Mouse (Mus musculus): ENCODE measurements around the gene Erp27. TPM values are rescaled to one million over a fixed set of nuclear protein-coding genes. Genes with fewer than 3 reads are reported as not detected.

The Erp27 gene
- polyA plus RNA-seq, 1 experiment from 2014 or later = not detected

GRCm38 (mm10) chr6:136906283-136906936 lies 15.6 kb downstream of the Erp27 start:
- Histone ChIP-seq H3K27me3 (ENCODE audit: control insufficient read depth, insufficient read depth, low read length) (no peaks in the 10 kb centered on the region), H3K4me2 (ENCODE audit: low read length) (no peak overlapping the region), H3K9me3 (ENCODE audit: control insufficient read depth, low read length) (no peaks in the 10 kb centered on the region), H3K36me3 (ENCODE audit: control insufficient read depth, insufficient read depth, low read length) (no peaks in the 10 kb centered on the region), H3K4me3 (replicated peaks; ENCODE audit: low read depth, low read length) (no peak overlapping the region), H3K4me1 (ENCODE audit: control insufficient read depth, insufficient read depth, low read length) (no peaks in the 10 kb centered on the region), H3K27ac (replicated peaks; ENCODE audit: low read depth, low read length) (no peak overlapping the region), H3K9ac (replicated peaks; ENCODE audit: low read length) (no peak overlapping the region)
- ATAC-seq (ENCODE audit: low FRiP score, low TSS enrichment) (no peak), DNase-seq (no peak)
- 94% methylated on average over 19 of the region's 19 CpGs for WGBS

GRCm38 (mm10) chr6:136903885-136904470 lies 18.0 kb downstream of the Erp27 start:
- no peak for DNase-seq
- no peak overlapping the region for H3K9ac ChIP-seq (replicated peaks; ENCODE audit: low read length)
- ATAC-seq (ENCODE audit: low FRiP score, low TSS enrichment) = no peak
- H3K27me3 ChIP-seq (ENCODE audit: control insufficient read depth, insufficient read depth, low read length) = no peaks in the 10 kb centered on the region
- H3K4me2 ChIP-seq (ENCODE audit: low read length) = no peak overlapping the region
- no peaks in the 10 kb centered on the region for H3K4me1 ChIP-seq (ENCODE audit: control insufficient read depth, insufficient read depth, low read length)
- no peak overlapping the region for H3K4me3 ChIP-seq (replicated peaks; ENCODE audit: low read depth, low read length)
- no peak overlapping the region for H3K27ac ChIP-seq (replicated peaks; ENCODE audit: low read depth, low read length)
- no peaks in the 10 kb centered on the region for H3K9me3 ChIP-seq (ENCODE audit: control insufficient read depth, low read length)
- H3K36me3 ChIP-seq (ENCODE audit: control insufficient read depth, insufficient read depth, low read length) = no peaks in the 10 kb centered on the region
- WGBS = 67% methylated on average over 8 of the region's 8 CpGs

GRCm38 (mm10) chr6:136902527-136902926 lies 19.5 kb downstream of the Erp27 start:
- H3K36me3 ChIP-seq (ENCODE audit: control insufficient read depth, insufficient read depth, low read length) = no peaks in the 10 kb centered on the region
- no peaks in the 10 kb centered on the region for H3K9me3 ChIP-seq (ENCODE audit: control insufficient read depth, low read length)
- H3K4me3 ChIP-seq (replicated peaks; ENCODE audit: low read depth, low read length) = no peak overlapping the region
- no peak overlapping the region for H3K9ac ChIP-seq (replicated peaks; ENCODE audit: low read length)
- DNase-seq = no peak
- ATAC-seq (ENCODE audit: low FRiP score, low TSS enrichment) = no peak
- H3K27me3 ChIP-seq (ENCODE audit: control insufficient read depth, insufficient read depth, low read length) = no peaks in the 10 kb centered on the region
- H3K4me1 ChIP-seq (ENCODE audit: control insufficient read depth, insufficient read depth, low read length) = no peaks in the 10 kb centered on the region
- H3K4me2 ChIP-seq (ENCODE audit: low read length) = no peak overlapping the region
- H3K27ac ChIP-seq (replicated peaks; ENCODE audit: low read depth, low read length) = no peak overlapping the region
- 87% methylated on average over 9 of the region's 9 CpGs for WGBS

- no peaks in the 10 kb centered on the region for H3K27me3 ChIP-seq (ENCODE audit: control insufficient read depth, insufficient read depth, low read length)
- no peak overlapping the region for H3K9ac ChIP-seq (replicated peaks; ENCODE audit: low read length)
- DNase-seq (no peak), ATAC-seq (ENCODE audit: low FRiP score, low TSS enrichment) (no peak)
- H3K36me3 ChIP-seq (ENCODE audit: control insufficient read depth, insufficient read depth, low read length) = no peaks in the 10 kb centered on the region
- H3K4me1 ChIP-seq (ENCODE audit: control insufficient read depth, insufficient read depth, low read length) = no peaks in the 10 kb centered on the region
- H3K4me3 ChIP-seq (replicated peaks; ENCODE audit: low read depth, low read length) = no peak overlapping the region
- H3K27ac ChIP-seq (replicated peaks; ENCODE audit: low read depth, low read length) = no peak overlapping the region
- WGBS = 85% methylated on average over 2 of the region's 2 CpGs
- no peaks in the 10 kb centered on the region for H3K9me3 ChIP-seq (ENCODE audit: control insufficient read depth, low read length)
- no peak overlapping the region for H3K4me2 ChIP-seq (ENCODE audit: low read length)
Measured at GRCm38 (mm10) chr6:136901010-136901409, 21.0 kb downstream of the Erp27 start.

- no peak overlapping the region for H3K4me3 ChIP-seq (replicated peaks; ENCODE audit: low read depth, low read length)
- no peak for DNase-seq
- no peaks in the 10 kb centered on the region for H3K9me3 ChIP-seq (ENCODE audit: control insufficient read depth, low read length)
- no peaks in the 10 kb centered on the region for H3K27me3 ChIP-seq (ENCODE audit: control insufficient read depth, insufficient read depth, low read length)
- WGBS = 85% methylated on average over 4 of the region's 4 CpGs
- no peak overlapping the region for H3K4me2 ChIP-seq (ENCODE audit: low read length)
- no peak overlapping the region for H3K27ac ChIP-seq (replicated peaks; ENCODE audit: low read depth, low read length)
- no peak for ATAC-seq (ENCODE audit: low FRiP score, low TSS enrichment)
- H3K36me3 ChIP-seq (ENCODE audit: control insufficient read depth, insufficient read depth, low read length) = no peaks in the 10 kb centered on the region
- H3K4me1 ChIP-seq (ENCODE audit: control insufficient read depth, insufficient read depth, low read length) = no peaks in the 10 kb centered on the region
- no peak overlapping the region for H3K9ac ChIP-seq (replicated peaks; ENCODE audit: low read length)
Measured at GRCm38 (mm10) chr6:136900369-136901009, 21.5 kb downstream of the Erp27 start.

GRCm38 (mm10) chr6:136898954-136899353 lies 23.0 kb downstream of the Erp27 start:
- no peak for ATAC-seq (ENCODE audit: low FRiP score, low TSS enrichment)
- Histone ChIP-seq H3K27me3 (ENCODE audit: control insufficient read depth, insufficient read depth, low read length) (no peaks in the 10 kb centered on the region), H3K4me1 (ENCODE audit: control insufficient read depth, insufficient read depth, low read length) (no peaks in the 10 kb centered on the region), H3K4me3 (replicated peaks; ENCODE audit: low read depth, low read length) (no peak overlapping the region), H3K36me3 (ENCODE audit: control insufficient read depth, insufficient read depth, low read length) (no peaks in the 10 kb centered on the region), H3K9me3 (ENCODE audit: control insufficient read depth, low read length) (no peaks in the 10 kb centered on the region), H3K27ac (replicated peaks; ENCODE audit: low read depth, low read length) (no peak overlapping the region), H3K9ac (replicated peaks; ENCODE audit: low read length) (no peak overlapping the region), H3K4me2 (ENCODE audit: low read length) (no peak overlapping the region)
- DNase-seq = no peak
- WGBS = 85% methylated on average over 2 of the region's 2 CpGs

- Histone ChIP-seq H3K27me3 (ENCODE audit: control insufficient read depth, insufficient read depth, low read length) (no peaks in the 10 kb centered on the region), H3K27ac (replicated peaks; ENCODE audit: low read depth, low read length) (no peak overlapping the region), H3K4me3 (replicated peaks; ENCODE audit: low read depth, low read length) (no peak overlapping the region), H3K36me3 (ENCODE audit: control insufficient read depth, insufficient read depth, low read length) (no peaks in the 10 kb centered on the region), H3K4me1 (ENCODE audit: control insufficient read depth, insufficient read depth, low read length) (no peaks in the 10 kb centered on the region), H3K9me3 (ENCODE audit: control insufficient read depth, low read length) (no peaks in the 10 kb centered on the region), H3K9ac (replicated peaks; ENCODE audit: low read length) (no peak overlapping the region), H3K4me2 (ENCODE audit: low read length) (no peak overlapping the region)
- DNase-seq (no peak), ATAC-seq (ENCODE audit: low FRiP score, low TSS enrichment) (no peak)
- 78% methylated on average over 4 of the region's 4 CpGs for WGBS
Measured at GRCm38 (mm10) chr6:136898222-136898621, 23.8 kb downstream of the Erp27 start.

GRCm38 (mm10) chr6:136897789-136898188 lies 24.2 kb downstream of the Erp27 start:
- no peaks in the 10 kb centered on the region for H3K36me3 ChIP-seq (ENCODE audit: control insufficient read depth, insufficient read depth, low read length)
- H3K9me3 ChIP-seq (ENCODE audit: control insufficient read depth, low read length) = no peaks in the 10 kb centered on the region
- 91% methylated on average over 4 of the region's 4 CpGs for whole genome bisulfite sequencing

More at GRCm38 (mm10) chr6:136897789-136898188, 24.2 kb downstream of the Erp27 start:
- ATAC-seq (ENCODE audit: low FRiP score, low TSS enrichment) = no peak
- no peak overlapping the region for H3K4me2 ChIP-seq (ENCODE audit: low read length)
- no peaks in the 10 kb centered on the region for H3K27me3 ChIP-seq (ENCODE audit: control insufficient read depth, insufficient read depth, low read length)
- DNase-seq = no peak
- H3K9ac ChIP-seq (replicated peaks; ENCODE audit: low read length) = no peak overlapping the region
- no peak overlapping the region for H3K27ac ChIP-seq (replicated peaks; ENCODE audit: low read depth, low read length)
- H3K4me3 ChIP-seq (replicated peaks; ENCODE audit: low read depth, low read length) = no peak overlapping the region
- no peaks in the 10 kb centered on the region for H3K4me1 ChIP-seq (ENCODE audit: control insufficient read depth, insufficient read depth, low read length)
